Comparison of ENCODE assay signal across 8 mouse cellular contexts in the genomic region with DNA sequence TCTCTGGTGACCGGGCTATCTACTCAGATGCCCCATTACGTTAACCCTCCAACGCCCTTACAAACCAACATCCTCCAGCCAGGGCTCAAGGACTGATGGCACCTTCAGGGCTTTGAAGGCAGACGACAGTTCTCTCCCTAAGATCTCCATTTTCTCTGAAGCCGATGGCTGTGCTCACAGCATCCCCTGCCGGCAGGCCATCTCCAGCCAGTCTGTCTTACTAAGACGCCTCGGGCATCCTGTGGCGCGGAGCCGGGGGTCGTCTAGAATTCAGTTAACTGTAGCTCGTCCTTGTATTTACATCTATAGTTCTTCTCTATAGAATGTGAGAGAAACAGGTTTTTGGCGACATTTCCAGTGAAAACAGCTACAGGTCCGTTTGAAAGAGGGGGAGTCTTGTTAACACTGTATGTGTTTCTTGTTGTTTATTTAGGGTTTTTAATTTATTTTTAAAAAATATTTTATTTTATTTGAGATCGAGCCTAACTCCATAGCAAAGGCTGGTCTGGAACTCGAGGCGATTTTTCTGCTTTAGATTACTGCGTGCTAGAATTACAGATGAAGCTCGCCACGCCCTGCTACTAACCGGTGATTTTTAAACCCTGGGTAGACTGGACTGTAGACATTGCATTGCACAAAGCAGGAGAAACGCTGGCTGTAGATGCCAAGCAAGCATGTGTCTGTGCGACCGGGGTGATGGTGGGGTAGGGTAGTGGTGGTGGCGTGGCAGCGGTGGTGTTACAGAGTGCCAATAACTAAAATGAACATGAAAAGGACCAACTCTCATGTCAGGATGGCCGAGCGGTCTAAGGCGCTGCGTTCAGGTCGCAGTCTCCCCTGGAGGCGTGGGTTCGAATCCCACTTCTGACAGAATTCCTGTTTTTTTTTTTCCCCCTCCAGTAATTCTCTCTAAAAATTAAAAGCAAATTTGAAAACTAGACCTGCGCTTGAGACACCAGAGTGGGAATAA. TPM values are rescaled to one million over a fixed set of nuclear protein-coding genes. Genes with fewer than 3 reads are reported as not detected.
DNase-seq lines count a peak whose midpoint lies in the region; ATAC-seq and TF ChIP-seq lines count a peak whose summit lies in the region.

No protein-coding gene starts in this region.

- no peaks in the 10 kb centered on the region for H3K36me3 ChIP-seq in erythroblast, embryonic 14.5 days (ENCODE audit: control insufficient read depth)
- H3K36me3 ChIP-seq in heart, embryonic 13.5 days = no peaks in the 10 kb centered on the region
- H3K36me3 ChIP-seq in kidney, postnatal 0 days (ENCODE audit: insufficient read depth, low read length) = no peaks in the 10 kb centered on the region
- H3K36me3 ChIP-seq in liver, embryonic 12.5 days = no peaks in the 10 kb centered on the region
- H3K36me3 ChIP-seq in stomach, embryonic 16.5 days (ENCODE audit: control insufficient read depth, insufficient read depth, low read length) = no peaks in the 10 kb centered on the region

- DNase-seq in CD4-positive, CD25-positive, alpha-beta regulatory T cell, adult 2 months (ENCODE audit: low read depth, low spot score) = peak; percentile 89
- DNase-seq in brain, embryonic 14.5 days (ENCODE audit: low read depth) = peak; percentile 95
- DNase-seq in kidney, postnatal 0 days (ENCODE audit: low spot score) = peak; percentile 91
- DNase-seq in naive thymus-derived CD4-positive, alpha-beta T cell, adult 2 months (ENCODE audit: low read depth) = peak; percentile 88

- TF ChIP-seq CTCF in brain, embryonic 14.5 days (IDR thresholded peaks at IDR 0.05; ENCODE audit: borderline replicate concordance, extremely low read depth, insufficient read depth, insufficient read length) = peak; percentile 92
- TF ChIP-seq CTCF in kidney, postnatal 0 days (IDR thresholded peaks at IDR 0.05; ENCODE audit: low read depth) = peak; percentile 86

- peak overlapping the region; percentile 76 for H3K9ac ChIP-seq in heart, embryonic 13.5 days
- H3K9ac ChIP-seq in kidney, postnatal 0 days (ENCODE audit: low read depth, low read length) = no peak overlapping the region
- peak overlapping the region; percentile 65 for H3K9ac ChIP-seq in liver, embryonic 12.5 days
- peak overlapping the region; percentile 64 for H3K9ac ChIP-seq in stomach, embryonic 16.5 days (ENCODE audit: low read length)

- H3K27ac ChIP-seq in heart, embryonic 13.5 days (replicated peaks) = peak overlapping the region; percentile 17; the same call in 1 of the 2 replicates
- H3K27ac ChIP-seq in kidney, postnatal 0 days = 0 out of 2 replicates have a peak overlapping the region, but pooled peaks have one; percentile 44
- H3K27ac ChIP-seq in liver, embryonic 12.5 days = peak overlapping the region; percentile 72
- peak overlapping the region; percentile 17; the same call in 1 of the 2 replicates for H3K27ac ChIP-seq in stomach, embryonic 16.5 days (ENCODE audit: low read length)

- 1% methylated on average over 35 of the region's 35 CpGs for WGBS in heart, embryonic 13.5 days
- WGBS in kidney, postnatal 0 days = under 1% methylated on average over 35 of the region's 35 CpGs
- WGBS in liver, embryonic 12.5 days (ENCODE audit: insufficient replicate concordance) = under 1% methylated on average over 35 of the region's 35 CpGs
- under 1% methylated on average over 35 of the region's 35 CpGs for WGBS in stomach, embryonic 16.5 days

- H3K4me2 ChIP-seq in heart, embryonic 13.5 days = peak overlapping the region; percentile 80
- H3K4me2 ChIP-seq in kidney, postnatal 0 days (ENCODE audit: low read length) = peak overlapping the region; percentile 55
- H3K4me2 ChIP-seq in liver, embryonic 12.5 days = peak overlapping the region; percentile 73
- H3K4me2 ChIP-seq in stomach, embryonic 16.5 days (ENCODE audit: low read depth, low read length) = peak overlapping the region; percentile 83

- peak overlapping the region; percentile 66 for H3K4me3 ChIP-seq in erythroblast, embryonic 14.5 days (replicated peaks)
- peak overlapping the region; percentile 66 for H3K4me3 ChIP-seq in heart, embryonic 13.5 days
- peak overlapping the region; percentile 36 for H3K4me3 ChIP-seq in kidney, postnatal 0 days (replicated peaks; ENCODE audit: low read depth, low read length)
- peak overlapping the region; percentile 64 for H3K4me3 ChIP-seq in liver, embryonic 12.5 days
- H3K4me3 ChIP-seq in stomach, embryonic 16.5 days (replicated peaks; ENCODE audit: low read length) = peak overlapping the region; percentile 58

- peak; percentile 64 for ATAC-seq in heart, embryonic 13.5 days (ENCODE audit: extremely low read depth, insufficient number of reproducible peaks, low FRiP score, low TSS enrichment)
- peak; percentile 76 for ATAC-seq in kidney, postnatal 0 days (replicated peaks; ENCODE audit: low FRiP score, low read depth)
- peak; percentile 85 for ATAC-seq in liver, embryonic 12.5 days
- ATAC-seq in stomach, embryonic 16.5 days (ENCODE audit: insufficient read depth, low FRiP score) = peak; percentile 81

- peaks cover 44% of the 10 kb centered on the region for H3K4me1 ChIP-seq in erythroblast, embryonic 14.5 days (ENCODE audit: control insufficient read depth)
- H3K4me1 ChIP-seq in heart, embryonic 13.5 days = peaks cover 29% of the 10 kb centered on the region
- H3K4me1 ChIP-seq in kidney, postnatal 0 days (replicated peaks; ENCODE audit: insufficient read depth, low read length) = no peaks in the 10 kb centered on the region
- peaks cover 38% of the 10 kb centered on the region for H3K4me1 ChIP-seq in liver, embryonic 12.5 days
- peaks cover 11% of the 10 kb centered on the region for H3K4me1 ChIP-seq in stomach, embryonic 16.5 days (ENCODE audit: control insufficient read depth, insufficient read depth, low read length)

- H3K27me3 ChIP-seq in erythroblast, embryonic 14.5 days (ENCODE audit: control insufficient read depth) = peaks cover 36% of the 10 kb centered on the region
- peaks cover 13% of the 10 kb centered on the region for H3K27me3 ChIP-seq in heart, embryonic 13.5 days (replicated peaks)
- H3K27me3 ChIP-seq in kidney, postnatal 0 days (ENCODE audit: insufficient read depth, low read length) = no peaks in the 10 kb centered on the region
- peaks cover 28% of the 10 kb centered on the region for H3K27me3 ChIP-seq in liver, embryonic 12.5 days (replicated peaks)
- no peaks in the 10 kb centered on the region for H3K27me3 ChIP-seq in stomach, embryonic 16.5 days (ENCODE audit: control insufficient read depth, insufficient read depth, low read length)

- H3K9me3 ChIP-seq in erythroblast, embryonic 14.5 days (ENCODE audit: control insufficient read depth, low read length) = no peaks in the 10 kb centered on the region
- H3K9me3 ChIP-seq in heart, embryonic 13.5 days = no peaks in the 10 kb centered on the region
- H3K9me3 ChIP-seq in kidney, postnatal 0 days (replicated peaks; ENCODE audit: low read length) = no peaks in the 10 kb centered on the region
- no peaks in the 10 kb centered on the region for H3K9me3 ChIP-seq in liver, embryonic 12.5 days (replicated peaks)
- H3K9me3 ChIP-seq in stomach, embryonic 16.5 days (replicated peaks; ENCODE audit: control insufficient read depth, low read length) = no peaks in the 10 kb centered on the region

- TF ChIP-seq POLR2A in brain, embryonic 14.5 days (IDR thresholded peaks at IDR 0.05; ENCODE audit: borderline replicate concordance, extremely low read depth, insufficient read depth, insufficient read length, poor library complexity, severe bottlenecking) = no peak

RNA-seq across cellular contexts. Expression of a gene that starts 7.1 kb away (rescaled TPM):
- 1.0 and 1.2 TPM in 2 replicates for polyA plus RNA-seq in brain, embryonic 14.5 days (2012; rRNA removed)
- not detected in 2 replicates for polyA plus RNA-seq in erythroblast, embryonic 14.5 days (2012)
- polyA plus RNA-seq in heart, embryonic 13.5 days (2015; fragmentation: Nextera tagmentation; extraction: Ambion mirVana) = 0.23 and 0.55 TPM in 2 replicates
- polyA plus RNA-seq in kidney, postnatal 0 days (2015; fragmentation: Nextera tagmentation; extraction: Ambion mirVana) = 16.6 and 17.5 TPM in 2 replicates
- 1.4 TPM in 2 replicates for polyA plus RNA-seq in liver, embryonic 12.5 days (2016; fragmentation: Nextera tagmentation; extraction: Ambion mirVana)
- polyA plus RNA-seq in stomach, embryonic 16.5 days (2015; fragmentation: Nextera tagmentation; extraction: Ambion mirVana) = 125 and 188 TPM in 2 replicates

RNA-seq across cellular contexts. Expression of a gene that starts 36.7 kb away (rescaled TPM):
- 192 and 209 TPM in 2 replicates for polyA plus RNA-seq in brain, embryonic 14.5 days (2012; rRNA removed)
- polyA plus RNA-seq in erythroblast, embryonic 14.5 days (2012) = 2.4 and 3.1 TPM in 2 replicates
- 131 and 135 TPM in 2 replicates for polyA plus RNA-seq in heart, embryonic 13.5 days (2015; fragmentation: Nextera tagmentation; extraction: Ambion mirVana)
- polyA plus RNA-seq in kidney, postnatal 0 days (2015; fragmentation: Nextera tagmentation; extraction: Ambion mirVana) = 127 TPM in 2 replicates
- polyA plus RNA-seq in liver, embryonic 12.5 days (2016; fragmentation: Nextera tagmentation; extraction: Ambion mirVana) = 42.3 and 44.9 TPM in 2 replicates
- polyA plus RNA-seq in stomach, embryonic 16.5 days (2015; fragmentation: Nextera tagmentation; extraction: Ambion mirVana) = 112 and 113 TPM in 2 replicates

RNA-seq across cellular contexts. Expression of a gene that starts 42.3 kb away (rescaled TPM):
- polyA plus RNA-seq in brain, embryonic 14.5 days (2012; rRNA removed) = 0.04 TPM in 2 replicates
- polyA plus RNA-seq in erythroblast, embryonic 14.5 days (2012) = 0.09 and 0.23 TPM in 2 replicates
- polyA plus RNA-seq in heart, embryonic 13.5 days (2015; fragmentation: Nextera tagmentation; extraction: Ambion mirVana) = not detected in 2 replicates
- not detected in 2 replicates for polyA plus RNA-seq in kidney, postnatal 0 days (2015; fragmentation: Nextera tagmentation; extraction: Ambion mirVana)
- 0.07 and 0.23 TPM in 2 replicates for polyA plus RNA-seq in liver, embryonic 12.5 days (2016; fragmentation: Nextera tagmentation; extraction: Ambion mirVana)
- not detected in 2 replicates for polyA plus RNA-seq in stomach, embryonic 16.5 days (2015; fragmentation: Nextera tagmentation; extraction: Ambion mirVana)

Comparison
In these comparisons a context has a peak if more than half of its experiments do, and no peak if none do; other contexts are left out.
1. Peak in every context shown above with its lines: DNase-seq, ATAC-seq, H3K4me3 ChIP-seq and H3K27ac ChIP-seq.
2. H3K27ac ChIP-seq: peak in every context shown above with its lines; median percentile 72 in liver, embryonic 12.5 days; 44 in kidney, postnatal 0 days; 17 in heart, embryonic 13.5 days; 17 in stomach, embryonic 16.5 days.
3. RNA of a gene that starts 36.7 kb away (polyA plus RNA-seq): 192 to 209 TPM in brain, embryonic 14.5 days, 131 to 135 TPM in heart, embryonic 13.5 days, 127 TPM in kidney, postnatal 0 days, 112 to 113 TPM in stomach, embryonic 16.5 days and 42.3 to 44.9 TPM in liver, embryonic 12.5 days; 2.4 to 3.1 TPM in erythroblast, embryonic 14.5 days; every median in the first group is over 10 times any median in the second.